Mouse (Mus musculus): ENCODE data around the gene Tuba1a. TPM values are rescaled to one million over a fixed set of nuclear protein-coding genes. Genes with fewer than 3 reads are reported as not detected.

The Tuba1a gene
- 30.3 and 33.5 TPM in 2 replicates for total RNA-seq (2015)
- 15.3 and 22.2 TPM in 2 replicates for total RNA-seq (2017)

GRCm38 (mm10) chr15:98953401-98954356 is at the start of gene Tuba1a, which contains the start of gene Gm49450:
Tuba1a (minus strand) TSS chr15:98953703.
Gm49450 (minus strand) TSS chr15:98953551.
- ATAC-seq (replicated peaks; ENCODE audit: poor library complexity) = peak; percentile 87

GRCm38 (mm10) chr15:99001451-99001931 is 48.0 kb upstream of the Tuba1a start:
- peak; percentile 30; the same call in 1 of the 2 replicates for ATAC-seq (replicated peaks; ENCODE audit: poor library complexity)

GRCm38 (mm10) chr15:99000535-99001283 is 47.2 kb upstream of the Tuba1a start:
- ATAC-seq (replicated peaks; ENCODE audit: poor library complexity) = peak; percentile 65

- ATAC-seq (replicated peaks; ENCODE audit: poor library complexity) = no peak
Observed at GRCm38 (mm10) chr15:98998775-98999157, 45.3 kb upstream of the Tuba1a start.

- no peak for ATAC-seq (replicated peaks; ENCODE audit: poor library complexity)
Observed at GRCm38 (mm10) chr15:98997938-98998774, 44.7 kb upstream of the Tuba1a start.

GRCm38 (mm10) chr15:98996840-98997239 is 43.3 kb upstream of the Tuba1a start:
- no peak for ATAC-seq (replicated peaks; ENCODE audit: poor library complexity)

- ATAC-seq (replicated peaks; ENCODE audit: poor library complexity) = no peak
Observed at GRCm38 (mm10) chr15:98994957-98995520, 41.5 kb upstream of the Tuba1a start.

GRCm38 (mm10) chr15:98993865-98994264 is 40.4 kb upstream of the Tuba1a start:
- ATAC-seq (replicated peaks; ENCODE audit: poor library complexity) = peak; percentile 73

GRCm38 (mm10) chr15:98993093-98993793 is 39.7 kb upstream of the Tuba1a start:
- ATAC-seq (replicated peaks; ENCODE audit: poor library complexity) = peak; percentile 90

GRCm38 (mm10) chr15:98992086-98992912 is 38.8 kb upstream of the Tuba1a start:
- ATAC-seq (replicated peaks; ENCODE audit: poor library complexity) = peak; percentile 76

- ATAC-seq (replicated peaks; ENCODE audit: poor library complexity) = no peak
Observed at GRCm38 (mm10) chr15:98991540-98992050, 38.1 kb upstream of the Tuba1a start.

- no peak for ATAC-seq (replicated peaks; ENCODE audit: poor library complexity)
Observed at GRCm38 (mm10) chr15:98990669-98991539, 37.4 kb upstream of the Tuba1a start.

GRCm38 (mm10) chr15:98989701-98990430 is 36.4 kb upstream of the Tuba1a start:
- no peak for ATAC-seq (replicated peaks; ENCODE audit: poor library complexity)

- no peak for ATAC-seq (replicated peaks; ENCODE audit: poor library complexity)
Observed at GRCm38 (mm10) chr15:98988787-98989186, 35.3 kb upstream of the Tuba1a start.

GRCm38 (mm10) chr15:98987661-98988181 is 34.2 kb upstream of the Tuba1a start:
- ATAC-seq (replicated peaks; ENCODE audit: poor library complexity) = no peak

GRCm38 (mm10) chr15:98987077-98987630 is 33.7 kb upstream of the Tuba1a start:
- ATAC-seq (replicated peaks; ENCODE audit: poor library complexity) = no peak
